Mouse (Mus musculus) thymus, postnatal 4 days (tissue): ENCODE results near the gene Lgi4.

Experiments used
- DNase-seq: peaks from one replicate; pipeline ENCODE4 v3.0.0; 2021

Lgi4 gene

DNA sequence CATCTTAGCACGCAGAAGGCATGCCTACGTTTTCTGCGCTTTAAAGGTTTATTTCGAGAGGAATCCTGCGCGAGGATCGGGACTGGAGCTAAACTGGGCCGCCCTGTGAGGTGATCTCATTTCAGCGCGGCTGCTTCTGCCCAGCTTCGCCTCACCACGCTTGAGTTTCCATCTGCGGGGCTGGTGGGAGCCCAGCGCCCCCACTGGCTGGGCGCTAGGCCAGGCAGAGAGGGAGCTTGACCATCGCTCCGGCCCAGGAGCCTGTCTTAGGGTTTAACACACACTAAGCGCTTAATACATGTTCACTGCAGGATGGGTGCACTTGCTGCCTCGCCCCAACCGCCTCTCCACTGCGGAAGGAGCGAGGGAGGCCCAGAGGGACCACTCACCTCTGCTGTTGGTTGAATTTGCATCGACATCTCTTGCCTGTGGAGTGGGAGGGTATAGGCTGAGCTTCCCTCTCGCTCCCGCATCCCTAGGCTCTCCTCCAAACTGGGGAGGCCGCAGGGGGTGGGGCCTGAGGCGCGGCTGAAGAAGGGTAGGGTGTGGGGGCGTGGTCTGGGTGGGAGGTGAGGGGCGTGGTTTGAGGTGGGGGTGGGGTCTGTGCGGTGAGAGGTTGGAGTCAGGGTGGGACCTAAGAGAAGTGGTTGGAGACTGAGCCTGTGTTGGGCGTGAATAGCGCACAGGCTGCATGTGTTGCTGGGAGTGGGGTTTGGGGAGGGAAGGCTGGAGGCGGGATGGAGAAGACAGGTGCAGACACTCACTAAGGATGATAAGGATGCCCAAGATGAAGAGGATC, 6.3 kb upstream of the Lgi4 start:
- peak; percentile 66 for DNase-seq

DNA sequence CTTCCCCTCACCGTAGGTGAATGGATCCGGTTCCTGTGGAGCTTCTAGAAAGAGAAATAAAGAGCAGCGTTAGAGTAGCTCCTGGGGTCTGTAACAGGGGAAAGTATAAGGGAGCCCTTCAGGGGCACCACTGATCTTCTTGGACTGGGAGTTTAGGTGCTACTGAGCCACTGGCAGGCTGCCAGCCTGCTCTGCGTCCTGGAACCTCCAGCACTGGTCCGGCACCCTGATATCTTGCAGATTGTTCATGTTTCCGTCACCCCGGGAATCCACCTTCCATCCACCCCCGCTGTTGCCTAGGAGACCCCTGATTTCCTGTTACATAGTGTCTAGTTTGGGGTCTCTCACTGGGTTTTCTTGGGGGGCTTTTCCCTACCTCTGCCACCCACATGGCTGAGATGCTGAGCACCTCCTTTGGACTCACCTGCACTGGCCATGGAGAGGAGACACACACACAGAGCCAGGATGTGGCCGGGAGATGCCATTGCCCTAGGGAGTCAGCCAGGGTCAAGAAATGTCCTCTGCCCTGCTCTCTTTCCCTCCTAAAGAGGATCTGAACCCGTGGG, 5.2 kb upstream of the Lgi4 start:
- no peak for DNase-seq

DNA sequence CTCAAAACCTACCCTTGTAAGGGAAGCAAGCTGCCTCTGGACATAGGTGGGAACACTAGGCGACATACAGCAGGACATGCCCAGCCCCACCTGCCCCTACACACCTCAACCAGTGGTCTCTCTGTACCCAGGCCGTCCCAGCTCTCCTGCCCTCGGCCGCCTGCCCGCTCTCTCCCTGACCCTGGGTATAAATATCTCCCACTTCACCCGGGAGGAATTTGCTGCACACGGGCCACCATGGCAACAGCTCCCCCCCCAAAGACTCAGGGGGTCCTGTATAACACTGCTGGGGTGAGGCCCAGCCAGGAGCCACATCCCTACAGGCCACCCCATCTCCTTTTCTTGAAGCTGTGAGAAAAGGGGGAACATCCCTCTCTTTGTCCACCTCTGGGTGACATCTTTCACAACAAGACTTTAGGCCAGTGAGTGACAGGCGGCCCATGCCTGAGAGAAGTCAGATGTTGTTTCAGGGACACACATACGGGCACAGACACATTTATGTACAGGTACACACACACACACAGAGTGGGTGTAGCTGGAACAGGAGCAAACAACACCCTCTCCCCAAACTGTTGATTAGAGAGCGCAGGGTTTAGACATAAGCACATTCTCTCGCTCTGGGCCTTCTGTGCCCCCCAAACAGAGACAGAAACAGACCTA, 4.4 kb upstream of the Lgi4 start:
- DNase-seq = no peak

DNA sequence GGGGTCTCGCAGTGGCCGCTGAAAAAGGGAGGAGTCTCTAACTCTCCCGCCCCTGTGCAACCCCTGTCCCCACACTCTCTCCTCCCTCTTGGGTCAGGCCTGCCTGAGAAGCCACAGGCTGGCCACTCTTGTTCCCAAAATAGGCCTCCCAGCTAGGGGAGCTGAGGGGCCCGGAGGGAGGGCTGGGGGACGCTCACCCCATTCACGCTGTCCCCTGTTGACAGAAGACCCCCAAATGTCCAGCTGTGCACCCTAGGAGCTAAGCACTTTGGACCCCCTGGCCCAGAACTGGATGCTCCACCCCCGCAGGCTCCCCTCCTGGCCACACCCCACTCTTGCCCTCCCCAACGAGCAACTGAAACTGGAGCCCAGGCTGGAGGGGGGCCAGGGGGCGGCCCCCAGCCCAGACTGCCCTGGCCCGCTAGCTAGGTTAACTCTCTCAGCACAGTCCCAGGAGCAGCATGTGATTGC, 3.8 kb upstream of the Lgi4 start:
- no peak for DNase-seq

DNA sequence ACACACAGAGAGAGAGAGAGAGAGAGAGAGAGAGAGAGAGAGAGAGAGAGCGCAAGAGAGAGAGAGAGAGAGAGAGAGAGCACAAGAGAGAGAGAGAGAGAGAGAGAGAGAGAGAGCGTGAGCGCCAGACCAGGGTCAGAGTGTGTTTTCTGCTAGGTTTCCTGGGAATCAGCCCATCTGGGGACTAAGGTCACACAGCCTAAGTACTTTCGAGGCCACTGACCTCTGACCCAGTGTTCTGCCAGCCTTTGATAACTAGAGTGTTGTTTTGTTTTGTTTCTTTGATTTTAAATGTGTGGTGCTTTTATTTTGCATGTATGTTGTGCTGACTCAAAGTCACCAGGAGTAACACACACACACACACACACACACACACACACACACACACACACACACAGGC, 3.3 kb upstream of the Lgi4 start:
- DNase-seq = no peak

DNA sequence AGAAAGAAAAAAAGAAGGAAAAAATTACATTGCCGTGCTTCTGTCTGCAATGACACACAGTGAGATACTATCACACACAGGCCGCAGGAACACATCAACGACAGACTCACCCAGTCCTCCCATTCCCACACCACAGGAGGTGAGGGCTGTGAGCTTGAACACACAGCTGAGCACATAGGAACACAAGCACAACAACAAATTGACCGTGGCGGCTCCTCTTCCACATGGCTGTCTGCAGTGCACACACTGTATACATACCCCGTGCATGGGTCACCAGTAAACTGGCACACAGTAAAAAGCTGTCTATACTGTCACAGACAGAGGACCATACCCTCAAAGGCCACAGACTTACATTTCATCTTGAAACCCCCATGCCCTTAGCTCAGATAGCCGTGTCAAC, 2.7 kb upstream of the Lgi4 start:
- DNase-seq = no peak

DNA sequence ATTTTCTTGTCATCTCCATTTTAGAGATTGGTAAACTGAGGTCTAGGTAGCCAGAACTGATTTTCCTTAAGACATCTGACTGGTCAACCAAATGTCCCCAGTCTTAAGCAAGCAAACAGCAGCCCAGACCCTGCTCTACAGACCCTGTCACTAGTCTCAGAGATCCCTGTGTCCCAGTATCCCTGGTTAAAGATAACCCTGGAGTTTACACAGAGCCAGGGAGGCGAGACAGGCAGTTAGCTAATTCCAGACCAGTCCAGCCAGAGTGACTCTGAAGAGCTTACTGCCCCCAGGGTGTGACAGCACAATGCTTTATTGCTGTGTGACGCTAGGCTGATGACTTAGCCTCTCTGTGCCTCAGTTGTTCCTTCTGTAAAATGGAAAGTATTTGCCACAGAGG, 2.1 kb upstream of the Lgi4 start, which contains the start of gene Fxyd1:
Gene Fxyd1 (minus strand): TSS at position 129 of the 400 bp plus-strand sequence.
- DNase-seq = no peak

DNA sequence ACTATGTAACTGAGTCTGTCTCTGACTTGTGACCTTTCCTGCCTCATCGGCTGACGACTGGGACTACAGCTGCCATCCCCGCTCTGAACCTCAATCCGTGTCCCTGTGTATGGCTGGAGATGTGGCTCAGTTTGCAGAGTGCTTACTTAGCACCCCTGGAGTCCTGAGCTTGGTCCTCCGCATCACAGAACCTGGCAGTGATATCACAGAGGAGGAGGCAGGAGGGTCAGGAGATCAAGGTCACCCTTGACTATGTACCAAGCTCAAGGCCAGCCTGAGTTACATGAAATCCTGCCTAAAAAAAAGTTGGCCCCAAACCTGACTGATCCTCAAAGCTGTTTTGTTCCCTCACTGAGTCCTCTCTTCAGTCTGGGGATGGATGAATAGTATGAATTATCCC, 1.4 kb upstream of the Lgi4 start:
- no peak for DNase-seq

DNA sequence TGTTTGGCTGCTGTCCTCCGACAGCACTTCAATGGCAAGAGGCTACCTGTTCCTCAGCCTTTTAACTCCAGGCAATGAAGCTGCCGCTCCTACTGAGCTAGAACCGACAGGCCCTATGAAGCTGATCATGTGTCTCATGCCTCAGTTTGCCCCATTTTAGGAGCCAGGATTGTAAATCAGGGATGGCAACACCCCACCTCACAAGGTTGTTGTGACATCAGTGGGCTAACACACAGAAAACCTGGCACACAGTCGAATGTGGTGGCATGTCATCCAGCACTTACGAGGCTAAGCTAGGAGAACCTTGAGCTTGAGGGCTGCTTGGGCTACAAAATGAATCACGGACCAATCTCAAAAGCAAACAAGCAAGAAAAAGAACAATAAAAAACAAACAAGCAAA, 931 bp upstream of the Lgi4 start:
- DNase-seq = no peak

DNA sequence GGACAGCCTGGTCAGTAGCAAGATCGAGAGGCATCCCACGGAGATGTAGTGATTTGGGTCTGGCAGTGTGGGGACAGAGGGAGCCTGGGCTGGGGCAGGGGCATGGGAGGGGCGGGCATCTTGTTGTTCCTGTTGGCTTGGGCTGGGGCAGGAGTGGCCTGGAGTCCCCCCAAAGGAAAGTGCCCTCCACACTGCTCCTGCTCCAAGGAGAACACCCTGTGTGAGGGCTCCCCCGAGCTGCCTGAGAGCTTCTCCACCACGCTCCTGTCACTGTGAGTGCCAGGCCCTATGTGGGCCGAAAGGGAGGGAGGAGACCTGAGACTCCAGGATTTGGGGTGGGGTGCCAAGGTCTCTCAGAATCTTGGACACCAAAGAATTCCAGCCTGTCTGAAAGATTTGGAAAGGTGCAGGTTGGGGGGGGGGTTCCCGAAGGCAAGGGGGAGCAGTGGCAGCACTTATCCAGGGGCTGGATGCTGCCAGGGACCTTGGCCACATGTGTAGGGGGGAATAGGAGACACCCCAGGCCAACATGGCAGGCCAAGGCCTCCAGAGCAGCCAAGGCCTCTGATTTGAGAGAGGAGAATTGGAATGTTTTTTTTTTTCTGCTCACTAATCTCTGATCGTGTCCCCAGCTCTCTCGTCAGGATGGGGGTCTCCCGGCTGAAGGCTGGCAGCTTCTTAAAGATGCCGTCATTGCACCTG, 928 bp downstream of the Lgi4 start:
- DNase-seq = no peak

DNA sequence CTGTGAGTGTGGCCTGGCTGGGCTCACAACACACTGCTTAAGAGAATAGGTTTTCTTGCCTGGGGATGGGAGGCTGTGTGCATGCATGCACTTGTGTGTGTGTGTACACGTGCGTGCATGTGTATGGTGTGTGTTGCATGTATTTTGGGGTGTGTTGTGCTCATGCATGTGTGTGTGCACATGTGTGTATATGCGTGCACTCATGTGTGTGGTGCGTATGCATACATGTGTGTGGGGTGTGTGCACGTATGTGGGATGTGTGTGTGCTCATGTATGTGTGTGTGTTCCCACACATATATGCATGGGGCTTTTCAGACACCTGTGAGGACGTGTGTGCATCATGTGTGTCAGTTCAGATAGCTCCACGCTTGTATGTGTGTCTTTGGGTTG, 1.5 kb downstream of the Lgi4 start:
- DNase-seq = no peak

DNA sequence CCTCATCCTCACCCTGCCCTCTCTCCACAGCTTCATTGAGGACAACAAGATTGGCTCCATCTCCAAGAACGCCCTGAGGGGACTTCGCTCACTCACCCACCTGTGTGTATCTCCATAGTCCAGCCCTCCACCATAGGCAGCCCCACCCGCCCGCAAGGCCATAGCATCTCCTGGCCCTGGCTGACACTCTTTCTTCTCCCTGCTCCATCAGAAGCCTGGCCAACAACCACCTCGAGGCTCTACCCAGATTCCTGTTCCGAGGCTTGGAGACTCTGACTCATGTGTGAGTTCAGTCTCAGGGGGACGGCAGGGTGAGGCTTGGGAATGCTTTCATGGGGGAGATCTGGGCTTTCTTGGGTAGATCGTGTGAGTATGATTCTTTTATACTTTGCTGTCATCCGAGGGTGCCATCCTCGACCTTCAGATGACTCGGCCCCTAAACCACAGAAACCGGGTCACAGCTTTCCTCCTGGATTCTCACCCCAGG, 4.0 kb downstream of the Lgi4 start:
- no peak for DNase-seq

DNA sequence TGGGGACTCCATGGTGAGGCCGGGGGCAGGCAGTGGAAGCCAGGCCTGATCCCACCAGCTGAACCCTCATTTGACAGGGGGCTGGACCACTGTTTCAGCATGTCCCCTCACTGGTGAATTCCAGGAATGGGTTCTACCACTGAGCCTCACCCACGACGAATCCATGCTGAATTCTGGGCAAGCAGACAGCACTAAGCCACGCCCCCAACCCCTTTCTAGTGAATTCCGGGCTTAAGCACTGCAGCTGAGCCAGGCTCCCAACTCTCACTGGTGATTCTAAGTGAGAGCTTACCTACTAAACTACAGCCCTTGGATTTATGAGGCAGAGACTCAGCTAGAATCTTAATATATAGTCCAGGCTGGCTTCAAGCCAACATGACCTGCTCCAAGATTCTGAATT, 8.7 kb downstream of the Lgi4 start:
- no peak for DNase-seq

DNA sequence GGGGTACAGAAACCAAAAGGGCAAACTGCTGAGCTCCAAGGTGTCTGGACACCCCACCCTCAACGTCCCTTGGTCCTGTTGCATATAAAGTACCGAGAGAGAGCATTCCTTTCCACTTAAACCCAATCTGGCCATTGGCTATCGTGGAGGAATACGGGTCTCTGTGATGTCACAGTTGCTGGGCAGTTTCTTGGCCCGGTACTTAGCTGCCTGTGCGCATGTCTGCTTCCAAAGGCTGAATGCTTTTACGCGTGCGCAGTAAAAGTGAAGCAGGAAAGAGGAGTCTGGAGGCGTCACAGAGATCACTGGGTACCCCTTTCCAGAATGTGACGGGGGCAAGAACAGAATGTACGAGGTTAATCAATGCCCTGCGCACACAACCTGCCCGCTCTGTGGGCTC, 10.3 kb downstream of the Lgi4 start:
- DNase-seq = no peak

DNA sequence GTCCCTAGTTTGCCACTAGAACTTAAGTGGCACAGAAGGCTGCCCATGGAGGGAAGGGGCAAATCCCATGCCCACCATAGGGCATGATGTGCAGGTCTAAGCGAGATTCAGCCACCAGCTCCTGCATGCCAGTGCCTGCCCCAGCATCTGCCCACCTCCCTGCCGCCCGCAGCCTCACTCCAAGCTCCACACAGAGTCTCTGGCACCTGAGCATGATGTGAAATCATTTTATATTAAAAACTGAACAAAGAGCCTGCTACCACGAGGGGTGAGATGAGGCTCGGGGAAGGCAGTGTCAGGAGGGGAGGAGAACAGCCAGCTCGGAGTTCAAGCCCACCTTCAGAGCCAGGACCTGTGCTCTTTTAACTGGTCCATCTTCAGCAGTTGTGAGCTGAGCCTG, 11.2 kb downstream of the Lgi4 start:
- no peak for DNase-seq

DNA sequence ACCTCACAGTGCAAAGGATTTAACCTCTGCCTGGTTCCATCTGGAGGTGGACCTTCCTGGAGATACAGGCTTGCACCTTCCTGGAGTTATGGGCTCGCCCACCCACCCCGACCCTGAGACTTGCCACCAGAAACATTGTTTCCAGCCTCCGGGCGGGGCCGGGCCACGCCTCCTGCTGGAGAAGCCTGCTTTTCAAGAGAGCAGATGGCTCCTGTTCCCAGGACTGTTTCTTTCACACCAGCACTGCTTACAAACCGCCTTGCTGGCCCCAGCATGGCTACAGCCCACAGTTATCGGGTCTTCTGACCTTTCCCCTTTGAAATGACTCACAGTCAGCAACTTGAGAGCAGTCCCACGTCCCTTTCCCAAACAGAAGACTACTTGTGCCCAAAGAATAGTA, 13.2 kb downstream of the Lgi4 start:
- DNase-seq = no peak

DNA sequence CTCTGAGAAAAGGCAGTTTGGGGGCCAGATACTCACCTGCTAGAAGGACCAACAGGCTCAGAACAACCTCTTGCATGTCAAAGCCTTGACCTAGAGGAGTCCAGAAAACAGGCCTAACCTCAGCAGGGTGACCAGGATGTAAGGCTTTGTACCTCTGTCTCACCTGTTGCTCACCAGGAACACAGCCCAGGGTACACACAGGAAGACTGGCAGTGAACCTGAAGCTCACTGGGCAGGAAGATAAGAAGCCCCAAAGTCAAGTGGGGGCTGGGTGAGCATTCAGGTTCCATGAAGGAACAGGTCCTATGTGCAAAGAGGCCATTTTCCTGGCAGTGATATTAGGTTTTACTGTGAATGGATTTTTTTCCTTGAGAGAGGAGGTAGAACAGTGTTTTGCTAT, 14.4 kb downstream of the Lgi4 start:
- no peak for DNase-seq

DNA sequence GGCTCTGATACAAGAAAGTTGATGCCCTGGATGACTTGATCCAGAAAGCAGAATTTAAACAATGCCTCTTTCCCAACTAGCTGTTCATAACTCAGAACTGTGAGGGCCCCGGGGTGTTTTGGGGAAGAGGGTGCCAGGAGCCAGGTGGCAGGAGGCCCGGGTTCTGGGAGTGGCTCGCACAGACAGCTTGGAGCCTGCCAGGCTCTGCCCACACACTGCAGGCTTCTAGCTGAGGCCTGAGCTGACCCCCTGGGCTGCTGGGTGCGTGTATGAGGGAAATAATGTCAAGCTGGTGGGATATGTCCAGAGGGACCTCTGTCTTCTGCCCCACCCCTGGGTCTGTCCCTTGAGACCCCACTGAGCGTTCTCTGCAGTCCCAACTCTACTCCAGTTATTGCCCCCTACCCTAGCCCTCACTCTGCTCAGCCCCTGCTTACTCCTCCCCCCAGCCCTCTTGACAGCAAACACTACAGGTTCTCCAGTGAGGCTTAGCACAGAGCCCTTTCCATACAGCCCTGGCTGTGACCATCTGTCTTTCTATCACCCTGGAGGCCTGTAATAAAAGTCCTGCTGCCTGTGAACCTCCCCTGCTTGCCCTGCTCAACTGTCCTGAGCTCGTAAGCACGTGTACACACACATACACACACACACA, 15.0 kb downstream of the Lgi4 start:
- DNase-seq = no peak

DNA sequence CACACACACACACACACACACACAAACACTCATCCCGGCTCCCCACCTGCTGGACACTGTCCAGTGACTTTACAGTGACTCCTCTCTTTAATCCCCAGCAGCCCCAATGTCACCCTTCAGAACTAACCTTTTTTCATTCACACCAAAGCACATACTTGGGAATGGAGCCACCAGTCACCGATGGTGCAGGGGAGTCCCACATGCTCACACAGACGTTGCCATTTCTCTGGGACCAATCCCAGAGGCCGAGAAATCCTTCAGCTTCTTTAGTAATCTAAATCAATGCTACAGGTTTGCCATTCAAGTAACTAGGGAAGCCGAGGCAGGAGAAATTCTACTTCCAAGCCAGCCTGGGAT, 15.5 kb downstream of the Lgi4 start:
- no peak for DNase-seq

DNA sequence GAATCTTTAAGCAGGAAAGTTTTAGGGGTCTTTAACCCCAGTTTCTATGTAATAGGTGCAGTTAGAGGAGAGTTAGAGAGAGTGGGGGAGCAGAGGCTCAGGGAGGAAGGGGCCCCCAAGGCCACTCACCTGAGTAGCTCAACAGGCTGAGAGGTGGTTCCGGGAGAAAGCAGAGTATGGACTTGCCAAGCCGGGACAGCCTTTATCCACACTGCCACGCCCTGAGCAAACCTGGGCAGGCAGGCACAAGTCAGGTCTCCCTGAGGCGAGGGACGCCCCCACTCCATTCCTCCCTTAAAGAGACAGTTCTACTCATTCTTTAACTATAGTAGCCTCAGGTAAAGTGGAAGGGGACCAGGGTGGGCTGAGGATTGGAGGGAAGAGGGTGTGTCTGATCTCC, 17.4 kb downstream of the Lgi4 start, which contains the start of gene Fxyd3:
Gene Fxyd3 (minus strand): TSS at position 213 of the 400 bp plus-strand sequence.
- DNase-seq = no peak

DNA sequence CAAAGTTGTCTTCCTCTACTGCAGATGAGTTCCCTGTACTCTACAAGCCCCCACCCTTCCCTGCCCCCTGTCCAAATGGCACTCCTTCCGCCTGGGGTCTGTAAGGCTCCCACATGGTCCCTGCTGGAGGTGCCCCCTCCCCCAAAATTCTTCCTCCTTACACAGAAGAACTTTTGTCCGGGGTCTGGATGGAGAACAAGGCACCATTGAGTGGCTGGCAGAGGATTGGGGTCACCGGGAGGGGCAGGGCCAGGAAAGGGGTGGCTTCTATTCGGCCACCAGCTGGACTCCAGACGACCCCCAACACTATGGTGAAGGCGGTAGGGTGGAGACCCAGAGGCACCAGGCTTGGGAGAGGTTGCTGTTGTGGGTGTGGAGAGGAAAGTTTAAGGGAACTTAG, 18.3 kb downstream of the Lgi4 start:
- no peak for DNase-seq

DNA sequence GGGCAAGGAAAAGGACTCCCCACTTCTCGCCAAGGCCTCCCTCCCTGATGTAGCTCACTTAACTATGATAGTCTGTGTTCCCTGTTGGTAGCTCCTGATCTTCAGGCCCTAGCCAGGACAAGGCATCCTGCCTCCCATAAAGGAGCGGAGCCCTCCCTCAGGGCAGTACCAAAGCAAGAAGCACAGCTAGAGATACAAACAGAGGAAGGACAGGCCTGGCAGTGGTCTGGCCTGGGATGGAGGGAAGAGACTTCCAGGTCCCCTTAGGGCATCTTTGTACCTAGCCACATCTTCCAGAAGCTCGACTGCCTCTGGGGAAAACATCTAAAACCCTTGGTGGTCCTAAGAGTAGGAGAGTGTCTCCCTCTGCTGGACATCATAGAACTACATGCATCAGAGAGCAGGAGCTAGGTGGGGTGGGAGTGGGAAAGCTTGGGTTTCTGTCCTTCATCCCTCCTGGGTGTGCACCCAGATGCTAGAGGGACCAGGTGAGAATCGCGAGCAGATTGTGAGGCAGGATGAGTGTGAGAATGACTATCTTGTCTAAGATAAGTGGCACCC, 18.8 kb downstream of the Lgi4 start:
- DNase-seq = peak; percentile 37

DNA sequence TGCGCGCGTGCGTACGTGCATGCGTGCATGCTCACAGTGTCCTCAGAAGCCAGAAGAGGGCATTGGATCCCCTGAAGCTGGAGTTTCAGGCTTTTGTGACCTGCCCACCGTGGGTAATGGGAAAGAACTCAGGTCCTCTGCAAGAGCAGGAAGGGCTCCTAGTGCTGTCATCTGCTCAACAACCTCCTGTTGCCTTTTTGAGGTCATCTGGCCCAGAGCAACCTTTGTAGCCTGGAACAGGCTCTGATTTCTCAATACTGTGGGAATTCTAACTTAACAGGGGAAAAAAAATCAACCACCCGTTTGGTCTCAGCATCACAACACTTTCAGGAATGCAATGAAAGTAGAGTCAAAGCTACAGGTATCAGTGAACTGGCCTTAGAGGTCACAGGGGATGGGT, 20.5 kb downstream of the Lgi4 start:
- no peak for DNase-seq
